Mouse (Mus musculus) lung, postnatal 0 days (tissue): ENCODE measurements around the gene Pigz.

ENCODE experiments used
- CTCF ChIP-seq: IDR thresholded peaks from 2 replicates; pipeline ENCODE4 v1.5.1; 2016; ENCODE audit warnings: antibody characterized with exemption, mild to moderate bottlenecking
- EP300 ChIP-seq: IDR thresholded peaks from 2 replicates; pipeline ENCODE4 v1.6.1; 2016; ENCODE audit warnings: antibody characterized with exemption, mild to moderate bottlenecking, control low read depth

DNA sequence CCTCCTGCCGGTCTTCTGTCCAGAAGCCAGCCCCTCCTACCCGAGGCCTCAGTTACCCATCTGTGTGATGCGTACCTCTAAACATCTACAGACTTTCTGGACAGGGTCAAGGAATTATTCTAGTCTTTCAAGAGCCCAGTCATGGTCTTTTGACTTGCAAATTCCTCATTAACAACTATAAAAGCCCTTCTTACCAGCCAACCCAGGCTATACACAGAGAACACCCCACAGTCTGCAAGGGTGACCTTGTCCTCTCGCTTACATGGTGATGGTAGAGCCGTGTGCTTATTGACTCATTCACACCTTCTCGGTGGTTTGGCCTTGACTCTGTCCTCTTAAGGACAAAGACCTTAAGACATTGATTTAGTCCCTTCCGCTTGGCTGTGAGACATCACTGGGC, 42.7 kb upstream of the Pigz start:
- TF ChIP-seq CTCF (no peak), EP300 (no peak)
